Mouse (Mus musculus) kidney, adult 2 months (tissue): ENCODE results near the gene Snx14. TPM values are rescaled to one million over a fixed set of nuclear protein-coding genes. Genes with fewer than 3 reads are reported as not detected.

ENCODE experiments used
- DNase-seq: peaks from one replicate; pipeline ENCODE4 v3.0.0; 2021
- H3K27ac ChIP-seq: fragments of 200-500 bp; 2 replicates; pipeline ENCODE4 v1.5.1; 2012; ENCODE audit warnings: low read depth, low read length, control low read depth, inconsistent platforms; ENCODE audit not compliant: insufficient read depth
- H3K27me3 ChIP-seq: fragments of 200-500 bp; replicated peaks from 2 replicates; pipeline ENCODE4 v1.6.1; 2012; ENCODE audit warnings: mild to moderate bottlenecking, moderate library complexity, low read length, inconsistent platforms; ENCODE audit not compliant: control insufficient read depth, insufficient read depth
- H3K36me3 ChIP-seq: fragments of 200-500 bp; 2 replicates; pipeline ENCODE4 v1.6.1; 2012; ENCODE audit warnings: mild to moderate bottlenecking, moderate library complexity, low read length, inconsistent platforms; ENCODE audit not compliant: control insufficient read depth, insufficient read depth
- H3K4me1 ChIP-seq: fragments of 200-500 bp; 2 replicates; pipeline ENCODE4 v1.6.1; 2011; ENCODE audit warnings: low read length; ENCODE audit not compliant: control insufficient read depth, insufficient read depth
- H3K4me3 ChIP-seq: fragments of 200-500 bp; 2 replicates; pipeline ENCODE4 v1.5.1; 2011; ENCODE audit warnings: mild to moderate bottlenecking, low read depth, low read length, control low read depth; ENCODE audit not compliant: insufficient read depth
- CTCF ChIP-seq: fragments of 200-500 bp; conservative IDR thresholded peaks from 2 replicates; pipeline ENCODE4 v1.5.1; 2011; ENCODE audit warnings: low read depth, mild to moderate bottlenecking, control low read depth, low read length, moderate library complexity, mixed read lengths; ENCODE audit not compliant: insufficient read depth, insufficient read length
- POLR2A ChIP-seq: fragments of 200-500 bp; IDR thresholded peaks from one replicate; pipeline ENCODE4 v1.6.1; 2011; ENCODE audit warnings: low read depth, low read length, control low read depth
- WGBS: fragments of 180-500 bp; shearing (Covaris S2); methylation state at CpG from one replicate; pipeline ENCODE4 v1.1.7; 2018; 5-methylcytosine and 5-hydroxymethylcytosine counted together
- polyA plus RNA-seq: library from polyadenylated mRNA; depleted of rRNA; stranded (reverse); fragments of >200 nt; gene quantifications from 2 replicates; pipeline ENCODE4 v1.2.3, GENCODE M21; 2012

Gene Snx14
- polyA plus RNA-seq, 1 experiment = 15.8 TPM

- no peak for DNase-seq
- Histone ChIP-seq H3K27ac (no peak overlapping the region), H3K27me3 (no peaks in the 10 kb centered on the region), H3K4me3 (no peak overlapping the region), H3K36me3 (0 out of 2 replicates have a peak, but pooled peaks cover 1% of the 10 kb centered on the region), H3K4me1 (no peaks in the 10 kb centered on the region)
- no peak for TF ChIP-seq CTCF
- 61% methylated on average over 1 of the region's 1 CpGs for WGBS
Measured at GRCm38 (mm10) chr9:88416752-88417151, 22.0 kb downstream of the Snx14 start.

DNA sequence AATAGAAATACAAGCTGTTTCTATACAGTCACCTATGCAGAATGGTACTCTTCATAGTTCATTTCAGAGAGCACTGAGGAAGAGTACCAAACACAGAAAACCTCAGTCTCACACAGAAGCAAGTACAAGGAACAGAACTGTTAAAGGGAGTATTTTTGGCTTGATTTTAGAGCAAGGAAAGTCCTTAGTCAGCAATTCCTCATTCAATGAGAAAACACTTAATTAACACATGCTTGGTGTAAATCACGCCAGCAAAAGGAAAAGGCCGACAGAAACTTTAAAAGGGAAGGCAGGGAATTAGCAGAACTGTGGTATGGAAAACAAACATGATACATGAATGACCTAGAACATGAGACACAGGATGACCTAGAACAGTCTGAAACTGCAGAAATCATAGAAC lies 28.8 kb downstream of the Snx14 start:
- Histone ChIP-seq H3K36me3 (peaks cover 1% of the 10 kb centered on the region; the same call in 1 of the 2 replicates), H3K27ac (no peak overlapping the region), H3K27me3 (no peaks in the 10 kb centered on the region), H3K4me1 (no peaks in the 10 kb centered on the region), H3K4me3 (no peak overlapping the region)
- DNase-seq = no peak
- no peak for TF ChIP-seq POLR2A
- TF ChIP-seq CTCF = no peak
- WGBS = 62% methylated on average over 2 of the region's 2 CpGs

DNA sequence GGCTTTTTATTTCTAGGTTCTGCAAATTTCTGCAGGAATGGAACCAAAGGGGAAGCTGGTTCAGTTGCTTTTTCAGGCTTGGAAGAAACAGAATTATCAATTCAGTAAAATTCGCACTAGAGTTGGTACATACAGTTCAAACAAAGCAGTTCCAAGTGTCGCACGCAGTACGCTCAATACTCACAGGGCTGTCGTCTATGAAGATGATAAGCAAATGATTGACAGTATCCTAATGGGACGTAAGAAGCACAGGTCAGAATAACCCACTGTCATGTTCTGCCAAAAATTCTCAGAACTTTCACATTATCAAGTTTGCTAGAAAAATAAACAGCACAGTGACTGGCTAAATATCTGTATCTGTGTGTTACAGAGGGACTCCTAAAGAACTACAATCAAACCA lies 34.2 kb downstream of the Snx14 start:
- Histone ChIP-seq H3K4me1 (no peaks in the 10 kb centered on the region), H3K4me3 (no peak overlapping the region), H3K27me3 (no peaks in the 10 kb centered on the region), H3K27ac (no peak overlapping the region), H3K36me3 (peaks cover 4% of the 10 kb centered on the region; the same call in 1 of the 2 replicates)
- 91% methylated on average over 6 of the region's 6 CpGs for WGBS
- TF ChIP-seq CTCF (no peak), POLR2A (no peak)
- no peak for DNase-seq

DNA sequence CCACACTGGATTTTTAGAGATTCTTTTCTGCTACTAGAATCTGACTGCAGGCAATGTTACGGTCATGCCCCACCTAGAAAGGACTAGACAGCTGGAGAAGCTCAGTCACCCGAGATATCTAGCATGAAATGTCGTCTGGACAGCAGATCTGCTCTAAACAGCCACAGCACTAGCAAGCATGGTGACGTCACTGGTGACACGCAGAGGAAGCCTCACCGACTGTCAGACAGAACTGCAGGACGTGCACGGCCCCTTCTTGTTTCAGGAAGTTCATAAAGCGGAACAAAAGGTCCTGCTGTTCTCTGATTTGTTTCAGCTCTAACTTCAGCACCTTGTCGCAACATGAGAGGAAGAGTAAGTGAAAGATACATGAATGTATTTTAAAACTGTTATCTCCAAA lies 34.7 kb downstream of the Snx14 start:
- peak; percentile 6 for DNase-seq
- TF ChIP-seq CTCF = no peak
- TF ChIP-seq POLR2A = no peak
- Histone ChIP-seq H3K27me3 (no peaks in the 10 kb centered on the region), H3K4me3 (no peak overlapping the region), H3K27ac (no peak overlapping the region), H3K36me3 (peaks cover 4% of the 10 kb centered on the region; the same call in 1 of the 2 replicates), H3K4me1 (no peaks in the 10 kb centered on the region)
- WGBS = 54% methylated on average over 10 of the region's 10 CpGs

DNA sequence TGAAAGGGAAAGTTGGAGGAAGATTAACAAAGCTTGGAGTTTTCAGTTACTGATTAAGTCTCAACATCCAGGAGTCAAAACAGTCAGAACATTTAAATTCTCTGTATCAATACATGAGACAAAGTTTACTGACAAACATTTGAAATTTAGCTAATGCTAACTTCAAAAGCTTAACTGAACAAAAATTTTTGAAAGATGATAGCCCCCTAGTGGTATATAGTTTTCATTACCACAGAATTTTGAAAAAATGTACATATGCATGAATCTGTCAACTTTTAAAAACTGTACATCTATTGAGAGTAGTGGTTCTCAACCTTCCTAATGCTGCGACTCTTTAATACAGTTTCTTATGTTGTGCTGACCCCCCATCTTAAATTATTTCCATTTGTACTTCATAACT lies 40.3 kb downstream of the Snx14 start:
- H3K4me3 ChIP-seq = no peak overlapping the region
- H3K4me1 ChIP-seq = no peaks in the 10 kb centered on the region
- WGBS = 85% methylated on average over 1 of the region's 1 CpGs
- no peak overlapping the region for H3K27ac ChIP-seq
- H3K27me3 ChIP-seq = no peaks in the 10 kb centered on the region
- TF ChIP-seq CTCF = no peak
- TF ChIP-seq POLR2A = no peak
- no peak for DNase-seq
- H3K36me3 ChIP-seq = peaks cover 9% of the 10 kb centered on the region

GRCm38 (mm10) chr9:88394852-88395251 lies 43.9 kb downstream of the Snx14 start:
- no peaks in the 10 kb centered on the region for H3K4me1 ChIP-seq
- WGBS = 83% methylated on average over 8 of the region's 8 CpGs
- TF ChIP-seq CTCF (no peak), POLR2A (no peak)
- H3K4me3 ChIP-seq = no peak overlapping the region
- no peak for DNase-seq
- H3K27ac ChIP-seq = no peak overlapping the region
- peaks cover 7% of the 10 kb centered on the region for H3K36me3 ChIP-seq
- no peaks in the 10 kb centered on the region for H3K27me3 ChIP-seq

- peaks cover 5% of the 10 kb centered on the region for H3K36me3 ChIP-seq
- WGBS = 89% methylated on average over 5 of the region's 5 CpGs
- no peak for DNase-seq
- no peak overlapping the region for H3K27ac ChIP-seq
- no peak for TF ChIP-seq CTCF
- TF ChIP-seq POLR2A = no peak
- H3K27me3 ChIP-seq = no peaks in the 10 kb centered on the region
- H3K4me1 ChIP-seq = no peaks in the 10 kb centered on the region
- no peak overlapping the region for H3K4me3 ChIP-seq
Measured at GRCm38 (mm10) chr9:88388826-88389225, 49.9 kb downstream of the Snx14 start.

- Histone ChIP-seq H3K27me3 (no peaks in the 10 kb centered on the region), H3K27ac (no peak overlapping the region), H3K36me3 (peaks cover 4% of the 10 kb centered on the region), H3K4me1 (no peaks in the 10 kb centered on the region), H3K4me3 (no peak overlapping the region)
- 80% methylated on average over 1 of the region's 1 CpGs for WGBS
- TF ChIP-seq CTCF = no peak
- TF ChIP-seq POLR2A = no peak
- no peak for DNase-seq
Measured at GRCm38 (mm10) chr9:88380542-88380941, 58.2 kb downstream of the Snx14 start.
